Mouse (Mus musculus) embryonic facial prominence, embryonic 15.5 days (tissue): ENCODE results near the gene Evi5. TPM values are rescaled to one million over a fixed set of nuclear protein-coding genes. Genes with fewer than 3 reads are reported as not detected.
"Not testable (repeated sequence)": the region's sequence is repeated elsewhere in the genome, so short reads cannot be mapped to it uniquely, and the experiment has no call there.

ENCODE experiments used
- ATAC-seq: fragments of 200-750 bp; cut with Nextera tagmentation; 2 replicates; pipeline ENCODE4 v1.8.0; 2017; ENCODE audit warnings: low read depth, moderate TSS enrichment; ENCODE audit not compliant: insufficient number of reproducible peaks, low FRiP score, low TSS enrichment
- H3K27ac ChIP-seq: fragments of 300-500 bp; sonication (generic); replicated peaks from 2 replicates; pipeline ENCODE4 v1.5.1; 2015; ENCODE audit warnings: mild to moderate bottlenecking, inconsistent platforms
- H3K27me3 ChIP-seq: fragments of 300-500 bp; sonication (generic); 2 replicates; pipeline ENCODE4 v1.6.1; 2015; ENCODE audit warnings: inconsistent platforms
- H3K36me3 ChIP-seq: fragments of 300-500 bp; sonication (generic); 2 replicates; pipeline ENCODE4 v1.6.1; 2015; ENCODE audit warnings: mild to moderate bottlenecking, inconsistent platforms
- H3K4me1 ChIP-seq: fragments of 300-500 bp; sonication (generic); 2 replicates; pipeline ENCODE4 v1.6.1; 2015; ENCODE audit warnings: inconsistent platforms
- H3K4me2 ChIP-seq: fragments of 300-500 bp; sonication (generic); replicated peaks from 2 replicates; pipeline ENCODE4 v1.6.1; 2015; ENCODE audit warnings: mild to moderate bottlenecking, inconsistent platforms
- H3K4me3 ChIP-seq: fragments of 300-500 bp; sonication (generic); replicated peaks from 2 replicates; pipeline ENCODE4 v1.5.1; 2015; ENCODE audit warnings: mild to moderate bottlenecking, inconsistent platforms
- H3K9ac ChIP-seq: fragments of 300-500 bp; sonication (generic); 2 replicates; pipeline ENCODE4 v1.6.1; 2015; ENCODE audit warnings: inconsistent platforms
- H3K9me3 ChIP-seq: fragments of 300-500 bp; sonication (generic); replicated peaks from 2 replicates; pipeline ENCODE4 v1.6.1; 2016; ENCODE audit warnings: inconsistent platforms
- WGBS: fragments of 180-500 bp; shearing (Covaris S2); methylation state at CpG from one replicate; pipeline ENCODE4 v1.1.7; 2015; 5-methylcytosine and 5-hydroxymethylcytosine counted together
- polyA plus RNA-seq: library from polyadenylated mRNA; unstranded; fragments of >200 nt; fragmentation: Nextera tagmentation; extraction: Ambion mirVana; gene quantifications from 2 replicates; pipeline ENCODE4 v1.2.1, GENCODE M21; 2015

Gene Evi5
- polyA plus RNA-seq, 1 experiment from 2014 or later = 64.0 TPM

DNA sequence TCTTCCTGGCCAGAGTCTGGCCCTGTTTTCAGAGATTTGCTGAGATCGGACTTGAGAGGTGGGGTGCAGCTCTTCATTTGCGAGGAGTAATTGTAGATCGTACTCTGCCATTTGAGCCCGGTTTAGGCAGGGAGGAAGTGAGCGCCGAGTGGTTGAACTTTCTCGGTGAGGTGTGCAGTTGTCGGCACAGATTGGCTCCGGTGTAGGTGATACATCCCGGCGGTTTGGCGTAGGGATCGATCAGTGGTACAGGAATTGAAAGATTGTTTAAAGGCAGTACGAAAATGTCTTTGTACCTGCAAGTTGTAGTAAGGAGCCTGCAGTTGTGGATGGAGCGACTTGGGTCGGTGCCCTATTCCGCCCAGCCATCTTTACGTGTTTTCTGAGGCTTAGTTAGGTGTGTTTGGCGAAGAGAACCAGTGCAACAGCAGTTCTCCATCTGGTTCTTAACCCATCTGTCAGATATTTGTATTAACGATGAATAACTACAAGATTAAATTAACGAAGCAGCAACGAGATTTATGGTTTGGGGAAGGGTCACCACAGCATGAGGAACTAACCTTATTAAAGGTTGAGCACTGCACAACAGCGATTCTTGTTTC, 26.2 kb upstream of the Evi5 start:
- Histone ChIP-seq H3K9ac (peak overlapping the region; percentile 99), H3K9me3 (no peaks in the 10 kb centered on the region), H3K4me1 (peaks cover 4% of the 10 kb centered on the region; the same call in 1 of the 2 replicates), H3K27ac (peak overlapping the region; percentile 92), H3K36me3 (peaks cover 31% of the 10 kb centered on the region), H3K4me3 (peak overlapping the region; percentile 97), H3K27me3 (no peaks in the 10 kb centered on the region), H3K4me2 (peak overlapping the region; percentile 59)
- no peak for ATAC-seq
- under 1% methylated on average over 23 of the region's 23 CpGs for WGBS

DNA sequence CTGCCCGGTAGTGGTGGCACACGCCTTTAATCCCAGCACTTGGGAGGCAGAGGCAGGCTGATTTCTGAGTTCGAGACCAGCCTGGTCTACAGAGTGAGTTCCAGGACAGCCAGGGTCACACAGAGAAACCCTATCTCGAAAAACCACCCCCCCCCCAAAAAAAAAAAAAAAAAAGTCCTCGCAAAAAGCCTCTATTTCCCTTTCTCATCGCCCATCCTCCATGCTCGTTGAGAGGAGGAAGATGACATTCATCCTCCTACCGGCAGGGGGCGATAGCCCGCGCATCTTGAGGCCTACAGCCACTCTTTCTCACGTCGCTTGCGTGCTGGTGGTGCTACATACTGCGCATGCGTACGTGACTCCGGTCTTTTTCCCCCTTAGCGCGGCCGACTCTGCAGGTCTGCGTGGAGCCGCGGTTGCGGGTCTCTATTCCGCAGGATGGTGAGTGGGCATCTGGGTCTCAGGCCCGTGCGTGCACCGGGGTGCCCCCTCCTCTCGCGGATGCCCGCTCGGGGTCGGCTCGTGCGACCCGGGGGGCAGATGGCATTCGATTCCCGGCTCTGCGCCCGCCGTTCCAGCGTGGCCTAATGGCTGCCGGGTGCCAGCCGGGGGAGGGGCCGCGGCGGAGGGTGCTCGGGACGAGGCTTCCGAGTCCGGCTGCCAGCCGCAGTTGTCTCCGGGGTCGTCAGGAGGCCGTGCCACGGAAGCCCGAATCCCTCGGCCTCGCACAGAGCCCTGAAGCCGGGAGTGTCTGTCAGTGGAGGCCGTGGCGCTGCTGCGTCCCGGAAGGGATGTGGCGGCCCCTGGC, 25.5 kb upstream of the Evi5 start, which contains the start of gene Rpl5:
Rpl5 (plus strand) TSS at position 297 of the 808 bp plus-strand sequence.
- Histone ChIP-seq H3K4me1 (peaks cover 4% of the 10 kb centered on the region; the same call in 1 of the 2 replicates), H3K4me3 (peak within 1 kb of the TSS; percentile 97), H3K36me3 (peaks cover 24% of the 10 kb centered on the region), H3K4me2 (peak within 1 kb of the TSS; percentile 59), H3K27me3 (no peaks in the 10 kb centered on the region), H3K9me3 (no peaks in the 10 kb centered on the region), H3K27ac (peak within 1 kb of the TSS; percentile 92), H3K9ac (peak within 1 kb of the TSS; percentile 99)
- peak; percentile 95 for ATAC-seq
- 4% methylated on average over 66 of the region's 66 CpGs for WGBS

DNA sequence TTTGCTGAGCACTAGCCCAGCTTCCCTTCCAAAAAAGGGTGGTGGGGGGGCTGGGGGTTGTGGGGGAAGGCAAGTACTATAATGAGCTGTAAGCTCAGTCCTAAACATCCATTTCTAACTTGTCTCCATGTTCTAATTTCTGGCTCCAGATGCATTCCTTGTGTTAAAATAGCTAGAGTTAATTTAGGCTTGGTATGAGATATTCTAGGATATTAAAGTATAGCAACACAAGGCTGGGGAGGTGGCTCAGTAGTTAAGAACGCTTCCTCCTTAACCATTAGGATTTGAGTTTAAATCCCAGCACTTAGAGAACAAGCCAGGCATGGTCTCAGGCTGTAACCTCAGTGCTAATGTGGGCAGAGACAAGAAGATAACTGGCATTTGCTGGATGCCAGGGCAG, 21.4 kb upstream of the Evi5 start:
- Histone ChIP-seq H3K36me3 (no peaks in the 10 kb centered on the region), H3K4me2 (no peak overlapping the region), H3K9me3 (no peaks in the 10 kb centered on the region), H3K27ac (no peak overlapping the region), H3K27me3 (no peaks in the 10 kb centered on the region), H3K4me3 (no peak overlapping the region), H3K9ac (no peak overlapping the region), H3K4me1 (no peaks in the 10 kb centered on the region)
- ATAC-seq = no peak
- WGBS = 67% methylated on average over 1 of the region's 1 CpGs

DNA sequence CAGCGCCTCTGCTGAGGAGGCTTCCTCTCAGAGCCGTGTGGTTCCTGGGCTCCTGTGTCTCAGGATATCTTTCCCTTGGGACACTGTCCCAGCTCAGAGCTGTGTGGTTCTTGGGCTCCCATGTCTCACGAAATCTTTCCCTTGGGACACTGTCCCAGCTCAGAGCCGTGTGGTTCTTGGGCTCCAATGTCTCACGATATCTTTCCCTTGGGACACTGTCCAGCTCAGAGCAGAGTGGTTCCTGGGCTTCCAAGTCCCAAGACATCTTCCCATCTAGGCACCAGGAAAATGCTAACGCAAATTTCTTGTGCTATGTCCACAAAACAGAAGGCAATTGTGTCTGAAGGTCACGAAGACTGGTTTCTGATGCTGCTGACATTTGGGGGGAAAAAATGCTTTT, 19.8 kb upstream of the Evi5 start:
- 68% methylated on average over 7 of the region's 7 CpGs for WGBS

DNA sequence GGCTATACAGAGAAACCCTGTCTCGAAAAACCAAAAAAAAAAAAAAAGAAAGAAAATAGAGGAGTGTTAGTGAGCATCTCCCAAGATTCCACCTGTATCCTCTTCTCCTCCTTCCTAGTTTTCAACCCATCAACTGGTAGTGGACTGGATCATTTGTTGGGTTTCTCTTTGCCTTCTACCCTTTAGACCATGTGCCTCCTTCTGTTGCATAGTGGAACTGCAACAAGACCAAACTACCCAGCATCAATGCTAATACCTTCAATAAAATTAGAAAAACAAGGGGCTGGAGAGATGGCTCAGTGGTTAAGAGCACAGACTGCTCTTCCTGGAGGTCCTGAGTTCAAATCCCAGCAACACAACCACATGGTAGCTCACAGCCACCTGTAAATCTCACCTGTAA, 16.6 kb upstream of the Evi5 start:
- H3K36me3 ChIP-seq, H3K27ac ChIP-seq, H3K27me3 ChIP-seq, H3K4me1 ChIP-seq, H3K9ac ChIP-seq, H3K9me3 ChIP-seq, H3K4me2 ChIP-seq, ATAC-seq, H3K4me3 ChIP-seq: not testable (repeated sequence)
- no CpG with 5 or more reads among the region's 1 CpGs for WGBS

More for the DNA sequence above, 19.8 kb upstream of the Evi5 start:
- H3K27ac ChIP-seq = no peak overlapping the region
- no peak overlapping the region for H3K4me3 ChIP-seq
- ATAC-seq = no peak
- H3K9me3 ChIP-seq = no peaks in the 10 kb centered on the region
- no peaks in the 10 kb centered on the region for H3K4me1 ChIP-seq
- H3K9ac ChIP-seq = no peak overlapping the region
- no peaks in the 10 kb centered on the region for H3K27me3 ChIP-seq
- no peaks in the 10 kb centered on the region for H3K36me3 ChIP-seq
- no peak overlapping the region for H3K4me2 ChIP-seq

DNA sequence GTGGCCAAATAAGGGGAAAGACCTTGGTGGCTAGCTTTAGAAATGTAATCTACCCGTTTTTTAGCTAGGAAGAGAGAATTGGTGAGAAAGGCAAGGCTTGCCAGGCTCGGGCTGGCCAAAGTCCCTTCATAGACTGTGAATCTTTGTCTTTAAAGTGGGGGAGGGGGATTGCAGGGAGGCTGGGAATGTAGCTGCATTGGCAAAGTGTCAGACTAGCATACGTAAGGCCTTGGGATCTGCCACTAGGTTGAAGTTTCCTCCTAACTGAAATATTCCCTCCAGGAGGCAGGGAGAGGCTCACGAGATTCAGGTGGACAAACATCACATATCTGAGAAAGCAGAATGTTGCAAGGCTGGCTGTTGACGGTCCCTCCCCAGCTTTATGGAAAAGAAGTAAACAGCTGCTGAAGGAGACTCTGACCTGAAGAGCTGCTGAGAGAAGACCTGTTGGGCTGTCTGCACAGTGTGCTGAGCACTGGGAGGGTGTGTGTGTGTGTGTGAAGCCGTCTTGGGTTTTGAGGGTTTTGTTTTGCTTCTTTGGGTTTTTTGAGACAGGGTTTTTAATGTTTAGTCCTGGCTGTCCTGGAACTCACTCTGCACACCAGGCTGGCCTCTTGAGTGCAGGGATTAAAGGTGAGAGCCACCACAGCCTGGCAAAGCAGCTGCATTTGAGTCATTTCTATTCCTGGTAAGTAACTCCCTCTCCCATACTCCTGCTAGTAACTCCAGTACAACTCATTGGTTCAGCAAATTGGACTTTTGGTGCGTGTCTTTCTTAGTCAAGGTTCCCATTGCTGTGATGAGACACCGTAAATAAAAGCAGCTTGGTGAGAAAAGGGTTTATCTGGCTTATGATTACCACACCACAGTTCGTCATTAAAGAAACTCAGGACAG, 15.3 kb upstream of the Evi5 start:
- Histone ChIP-seq H3K4me1 (no peaks in the 10 kb centered on the region), H3K27me3 (no peaks in the 10 kb centered on the region), H3K27ac (no peak overlapping the region), H3K4me2 (no peak overlapping the region), H3K9ac (no peak overlapping the region), H3K9me3 (no peaks in the 10 kb centered on the region), H3K4me3 (no peak overlapping the region), H3K36me3 (no peaks in the 10 kb centered on the region)
- WGBS = 49% methylated on average over 9 of the region's 9 CpGs
- no peak for ATAC-seq

DNA sequence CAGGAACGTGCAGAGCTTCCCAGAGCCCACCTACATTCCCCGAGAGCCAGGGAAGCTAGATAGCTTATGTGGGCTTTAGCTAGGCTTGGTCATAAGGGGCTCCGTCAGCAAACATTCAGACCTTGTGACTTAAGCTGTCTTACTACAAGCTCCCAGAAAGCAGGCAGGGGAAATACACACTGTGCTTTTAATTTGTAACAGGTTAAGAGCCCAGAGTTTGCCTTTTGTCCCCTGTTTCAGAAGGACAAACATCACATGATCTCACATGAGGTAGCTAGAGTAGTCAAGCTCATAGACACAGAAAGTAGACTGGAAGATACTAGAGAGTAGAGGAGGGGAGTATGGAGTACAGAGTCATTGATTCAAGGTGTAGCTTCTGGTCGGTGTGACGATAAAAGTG, 5.8 kb upstream of the Evi5 start:
- no peak overlapping the region for H3K9ac ChIP-seq
- no peaks in the 10 kb centered on the region for H3K4me1 ChIP-seq
- H3K36me3 ChIP-seq = no peaks in the 10 kb centered on the region
- no peaks in the 10 kb centered on the region for H3K27me3 ChIP-seq
- H3K27ac ChIP-seq = no peak overlapping the region
- ATAC-seq = no peak
- no peak overlapping the region for H3K4me3 ChIP-seq
- H3K4me2 ChIP-seq = no peak overlapping the region
- WGBS = 74% methylated on average over 5 of the region's 5 CpGs
- H3K9me3 ChIP-seq = no peaks in the 10 kb centered on the region

DNA sequence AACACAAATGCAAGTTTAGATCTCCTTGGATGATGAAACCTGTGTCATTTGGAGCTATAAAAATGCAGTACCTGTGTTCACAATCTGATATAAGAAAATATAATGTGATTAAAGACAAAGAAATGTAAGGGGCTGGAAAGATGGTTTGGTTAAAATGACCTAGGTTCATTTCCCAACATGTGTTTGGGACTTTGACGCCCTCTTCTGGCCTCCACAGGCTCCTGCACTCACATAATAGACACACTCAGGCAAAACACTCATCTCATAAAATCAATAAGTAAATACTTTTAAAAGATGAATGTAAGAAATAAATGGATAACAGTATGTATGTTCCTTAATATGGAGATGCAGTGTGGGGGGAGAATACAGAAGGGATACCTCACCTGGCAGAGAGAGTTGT, 2.1 kb upstream of the Evi5 start:
- Histone ChIP-seq H3K27ac (no peak overlapping the region), H3K4me3 (no peak overlapping the region), H3K9ac (no peak overlapping the region), H3K4me2 (no peak overlapping the region), H3K4me1 (no peaks in the 10 kb centered on the region), H3K27me3 (no peaks in the 10 kb centered on the region), H3K9me3 (no peaks in the 10 kb centered on the region), H3K36me3 (no peaks in the 10 kb centered on the region)
- WGBS = 78% methylated on average over 1 of the region's 1 CpGs
- ATAC-seq = no peak

DNA sequence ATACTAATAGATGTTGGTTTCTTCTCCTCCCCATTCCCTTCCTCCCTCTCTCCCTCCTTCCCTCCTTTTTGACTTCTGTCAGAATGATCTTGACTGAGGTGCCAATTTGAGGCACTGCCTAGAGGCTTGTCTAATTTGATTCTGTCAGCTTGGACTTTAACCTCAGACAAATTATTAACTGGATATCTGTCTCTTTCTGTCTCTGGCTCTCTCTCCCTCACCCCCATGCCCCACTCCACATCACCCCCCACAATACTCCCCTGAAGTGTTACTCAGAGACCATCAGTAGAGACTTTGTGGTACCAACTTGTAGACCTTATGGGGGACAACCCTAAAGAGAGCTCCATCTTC, 329 bp upstream of the Evi5 start:
- Histone ChIP-seq H3K36me3 (no peaks in the 10 kb centered on the region), H3K9me3 (no peaks in the 10 kb centered on the region), H3K4me3 (no peak overlapping the region), H3K9ac (no peak overlapping the region), H3K4me1 (no peaks in the 10 kb centered on the region), H3K27me3 (no peaks in the 10 kb centered on the region), H3K27ac (no peak overlapping the region), H3K4me2 (no peak overlapping the region)
- no peak for ATAC-seq

DNA sequence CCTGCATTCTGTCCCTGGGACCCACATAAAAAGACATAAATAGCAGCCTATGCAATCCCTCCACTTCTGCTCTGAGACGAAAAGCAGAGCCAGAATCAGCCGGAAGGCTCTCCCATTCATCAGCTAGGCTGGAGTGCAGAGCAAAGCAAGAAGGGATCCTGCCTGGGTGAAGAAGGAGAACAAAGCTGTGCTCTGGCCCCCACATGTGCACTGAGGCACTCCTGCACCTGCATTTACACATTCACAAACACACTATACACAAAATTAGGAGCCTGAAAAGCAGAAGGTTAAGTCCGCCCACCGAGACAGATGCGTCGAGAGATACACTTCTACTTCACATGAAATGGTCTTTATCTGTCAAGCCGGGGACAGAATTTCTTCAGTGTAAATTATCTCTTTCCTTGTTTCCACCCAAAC, 1.0 kb downstream of the Evi5 start:
- H3K4me2 ChIP-seq = no peak overlapping the region
- H3K4me3 ChIP-seq = no peak overlapping the region
- H3K36me3 ChIP-seq = no peaks in the 10 kb centered on the region
- no peaks in the 10 kb centered on the region for H3K27me3 ChIP-seq
- no peak for ATAC-seq
- 68% methylated on average over 7 of the region's 7 CpGs for WGBS
- H3K4me1 ChIP-seq = no peaks in the 10 kb centered on the region
- no peaks in the 10 kb centered on the region for H3K9me3 ChIP-seq
- no peak overlapping the region for H3K27ac ChIP-seq
- H3K9ac ChIP-seq = no peak overlapping the region

DNA sequence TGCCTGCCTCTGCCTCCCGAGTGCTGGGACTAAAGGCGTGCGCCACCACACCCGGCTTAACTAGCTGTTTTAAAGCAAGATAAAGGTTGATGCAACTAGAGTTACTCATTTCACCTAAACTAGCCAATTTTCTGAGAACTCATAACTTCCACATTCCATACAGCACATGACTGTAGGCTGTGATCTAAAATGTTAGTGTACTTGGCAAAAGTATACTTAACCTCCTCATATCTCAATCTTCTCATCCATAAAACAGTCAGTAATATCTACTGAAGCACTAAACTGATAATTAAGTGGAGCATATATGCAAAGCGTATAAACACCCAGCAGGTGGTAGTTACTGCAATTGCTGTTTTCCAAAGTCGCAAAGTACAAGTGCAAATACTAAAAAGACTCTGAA, 1.6 kb downstream of the Evi5 start:
- no peaks in the 10 kb centered on the region for H3K4me1 ChIP-seq
- no peak overlapping the region for H3K9ac ChIP-seq
- ATAC-seq = no peak
- H3K27ac ChIP-seq = no peak overlapping the region
- no peaks in the 10 kb centered on the region for H3K27me3 ChIP-seq
- no peaks in the 10 kb centered on the region for H3K36me3 ChIP-seq
- no peak overlapping the region for H3K4me3 ChIP-seq
- H3K9me3 ChIP-seq = no peaks in the 10 kb centered on the region
- no peak overlapping the region for H3K4me2 ChIP-seq
- WGBS = 90% methylated on average over 6 of the region's 6 CpGs
